Mouse (Mus musculus): ENCODE measurements around the gene Sugct.

GRCm38 (mm10) chr13:17164721-17165120 lies 530.6 kb downstream of the Sugct start:
- TF ChIP-seq TAL1 (IDR thresholded peaks at IDR 0.05; ENCODE audit: low read length), result no peak
- TF ChIP-seq GATA1 (IDR thresholded peaks at IDR 0.05; ENCODE audit: low read length), result no peak
